Mouse (Mus musculus) cerebellum, adult 11 months (tissue): ENCODE results near the gene Got2.
"Not testable (repeated sequence)": the region's sequence is repeated elsewhere in the genome, so short reads cannot be mapped to it uniquely, and the experiment has no call there.

Experiments used
- DNase-seq: peaks from one replicate; pipeline ENCODE4 v3.0.0; 2022

Gene Got2

GRCm38 (mm10) chr8:95864851-95865250 lies 23.5 kb downstream of the Got2 start:
- DNase-seq = not testable (repeated sequence)

- not testable (repeated sequence) for DNase-seq
Measured at GRCm38 (mm10) chr8:95863761-95864440, 24.4 kb downstream of the Got2 start.

- no peak for DNase-seq
Measured at GRCm38 (mm10) chr8:95854174-95854573, 34.2 kb downstream of the Got2 start.

- DNase-seq = peak; percentile 62
Measured at GRCm38 (mm10) chr8:95853102-95853843, 35.1 kb downstream of the Got2 start, which contains the start of gene Slc38a7. Gene Slc38a7, minus strand, starts transcription at chr8:95853539.

GRCm38 (mm10) chr8:95852290-95852689 lies 36.1 kb downstream of the Got2 start:
- DNase-seq = no peak

GRCm38 (mm10) chr8:95850326-95850725 lies 38.0 kb downstream of the Got2 start:
- DNase-seq = no peak

GRCm38 (mm10) chr8:95848734-95849464 lies 39.4 kb downstream of the Got2 start:
- no peak for DNase-seq

- no peak for DNase-seq
Measured at GRCm38 (mm10) chr8:95848061-95848551, 40.2 kb downstream of the Got2 start.

- DNase-seq = no peak
Measured at GRCm38 (mm10) chr8:95845026-95845425, 43.3 kb downstream of the Got2 start.

GRCm38 (mm10) chr8:95843968-95844367 lies 44.4 kb downstream of the Got2 start:
- no peak for DNase-seq

GRCm38 (mm10) chr8:95841436-95841835 lies 46.9 kb downstream of the Got2 start:
- DNase-seq = no peak

GRCm38 (mm10) chr8:95839289-95839688 lies 49.1 kb downstream of the Got2 start:
- no peak for DNase-seq

- no peak for DNase-seq
Measured at GRCm38 (mm10) chr8:95837266-95837665, 51.1 kb downstream of the Got2 start.

- no peak for DNase-seq
Measured at GRCm38 (mm10) chr8:95835891-95836290, 52.5 kb downstream of the Got2 start.

- no peak for DNase-seq
Measured at GRCm38 (mm10) chr8:95833435-95833984, 54.8 kb downstream of the Got2 start.

- DNase-seq = peak; percentile 61
Measured at GRCm38 (mm10) chr8:95832603-95833434, 55.5 kb downstream of the Got2 start.

- DNase-seq = no peak
Measured at GRCm38 (mm10) chr8:95830144-95830543, 58.2 kb downstream of the Got2 start.

- DNase-seq = not testable (repeated sequence)
Measured at GRCm38 (mm10) chr8:95825162-95825561, 63.2 kb downstream of the Got2 start, which contains the start of gene Sap18b. Gene Sap18b, plus strand, starts transcription at chr8:95825346.

- no peak for DNase-seq
Measured at GRCm38 (mm10) chr8:95822699-95823098, 65.6 kb downstream of the Got2 start.

GRCm38 (mm10) chr8:95822096-95822495 lies 66.3 kb downstream of the Got2 start:
- no peak for DNase-seq

GRCm38 (mm10) chr8:95821266-95821665 lies 67.1 kb downstream of the Got2 start:
- no peak for DNase-seq

GRCm38 (mm10) chr8:95818211-95818610 lies 70.1 kb downstream of the Got2 start:
- DNase-seq = no peak
